Mouse (Mus musculus): ENCODE measurements around the gene Alox12e.
"Not testable (repeated sequence)": the region's sequence is repeated elsewhere in the genome, so short reads cannot be mapped to it uniquely, and the experiment has no call there.

Alox12e gene

DNA sequence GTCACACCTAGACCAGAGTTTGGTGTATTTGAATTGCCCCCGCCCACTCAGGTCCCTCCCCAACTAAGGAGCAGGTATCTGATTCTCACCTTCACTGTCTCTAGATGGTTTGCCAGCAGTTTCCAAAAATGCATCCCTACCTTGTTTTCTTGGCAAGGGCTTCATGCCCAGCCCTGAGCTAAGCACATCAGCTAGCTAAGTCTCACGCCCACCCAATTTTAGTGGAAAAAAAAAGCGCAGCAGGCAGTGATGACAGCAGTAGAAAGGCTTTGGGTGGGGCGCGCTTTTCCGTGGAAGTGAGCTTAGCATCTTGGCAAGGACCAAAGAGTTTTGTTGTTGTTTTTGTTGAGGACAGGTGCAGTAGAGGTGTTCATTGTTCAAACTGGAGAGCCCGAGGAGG lies at the start of gene Alox12e:
TSS of gene Alox12e (minus strand) at position 101 of the 400 bp plus-strand sequence.
- no peak for DNase-seq

DNA sequence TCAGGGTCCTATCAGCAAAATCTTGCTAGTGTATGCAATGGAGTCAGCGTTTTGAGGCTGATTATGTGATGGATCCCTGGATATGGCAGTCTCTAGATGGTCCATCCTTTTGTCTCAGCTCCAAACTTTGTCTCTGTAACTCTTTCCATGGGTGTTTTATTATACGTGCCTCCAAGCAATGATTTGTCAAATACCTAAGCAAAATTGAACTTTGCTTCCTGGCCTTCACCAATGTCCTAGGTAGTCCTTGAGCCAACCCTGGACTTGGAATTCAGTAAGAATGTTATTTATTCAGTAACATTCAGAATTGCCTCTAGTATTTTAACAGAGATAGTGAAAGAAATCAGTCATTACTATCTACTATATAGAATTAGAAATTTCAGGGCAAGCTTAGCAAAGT lies 46.2 kb upstream of the Alox12e start:
- not testable (repeated sequence) for DNase-seq

DNA sequence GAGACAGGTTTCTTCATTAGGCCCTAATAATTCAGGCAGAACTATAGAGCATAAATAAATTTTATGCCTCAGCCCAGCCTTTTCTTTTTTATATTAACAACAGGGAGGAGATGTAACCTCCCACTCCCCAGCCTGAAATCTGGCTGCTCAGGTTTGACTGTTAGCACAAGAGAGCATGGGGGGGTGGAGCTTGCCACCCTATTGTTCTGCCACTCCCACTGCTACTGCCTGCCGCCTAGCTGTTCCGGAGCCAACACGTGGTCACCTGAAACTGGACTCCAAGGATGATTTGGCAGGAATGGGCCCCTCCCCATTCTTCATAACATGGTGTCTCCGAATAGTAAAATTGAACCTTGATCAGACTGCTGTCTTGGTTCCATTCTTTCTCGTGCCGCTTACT lies 45.3 kb upstream of the Alox12e start:
- DNase-seq: not testable (repeated sequence)

DNA sequence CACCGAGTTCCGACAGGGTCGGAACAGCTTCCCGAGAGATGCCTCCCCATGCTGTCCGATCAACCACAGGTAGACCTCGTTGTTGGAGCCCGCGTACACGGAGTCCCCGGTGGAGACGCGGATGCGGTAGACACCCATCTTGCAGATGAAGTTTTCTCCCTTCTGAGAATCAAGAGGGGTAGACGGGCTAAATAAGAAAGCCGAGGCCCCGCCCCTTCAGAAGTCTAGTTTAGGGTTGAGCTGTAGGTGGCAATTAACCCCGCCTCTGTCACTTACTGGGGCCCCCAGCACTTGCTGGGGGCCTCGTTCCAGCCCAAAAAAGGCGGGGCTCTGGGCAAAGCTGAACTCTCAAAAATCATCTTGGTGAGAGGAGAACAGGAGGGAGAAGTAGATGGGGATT lies 29.4 kb upstream of the Alox12e start, which contains the start of gene Alox15:
TSS of gene Alox15 (minus strand) at position 164 of the 400 bp plus-strand sequence.
- DNase-seq: no peak

DNA sequence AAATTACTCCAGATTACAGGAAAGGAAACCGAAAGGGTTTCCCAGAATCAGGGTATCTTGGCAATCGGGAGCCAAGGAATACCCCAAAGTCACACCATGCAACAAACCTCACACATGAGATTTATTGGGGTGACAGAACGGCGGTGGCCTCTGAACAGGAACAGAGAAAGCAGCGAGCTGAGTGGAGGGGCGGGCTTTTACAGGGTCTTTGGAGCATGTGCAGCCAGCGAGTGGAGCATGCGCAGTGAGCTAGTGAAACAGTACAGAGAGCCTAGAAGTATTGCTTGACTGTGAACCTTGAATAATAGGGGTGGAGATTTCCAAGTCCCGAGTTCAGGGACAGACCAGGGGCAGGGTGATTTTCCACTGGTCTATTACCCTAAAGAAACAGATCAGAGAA lies 26.2 kb upstream of the Alox12e start:
- no peak for DNase-seq

DNA sequence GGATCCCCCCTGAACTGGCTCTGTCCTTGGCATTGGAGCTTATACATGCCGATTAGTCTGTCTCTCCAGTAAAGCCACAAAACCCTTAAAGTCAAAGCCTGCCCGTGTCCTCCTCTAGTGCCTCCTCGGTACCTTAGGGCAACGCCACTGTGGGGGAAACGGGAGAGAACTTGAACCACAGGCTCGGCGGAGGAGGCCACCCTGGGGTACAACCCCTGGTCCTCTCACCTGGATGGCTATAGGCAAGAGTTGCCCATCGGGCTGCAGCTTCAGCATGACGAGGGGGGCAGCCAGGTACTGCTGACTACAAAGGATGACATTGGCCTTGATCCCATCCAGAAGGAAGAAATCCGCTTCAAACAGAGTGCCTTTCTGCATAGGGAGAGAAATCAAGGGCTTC lies 25.4 kb upstream of the Alox12e start:
- no peak for DNase-seq

DNA sequence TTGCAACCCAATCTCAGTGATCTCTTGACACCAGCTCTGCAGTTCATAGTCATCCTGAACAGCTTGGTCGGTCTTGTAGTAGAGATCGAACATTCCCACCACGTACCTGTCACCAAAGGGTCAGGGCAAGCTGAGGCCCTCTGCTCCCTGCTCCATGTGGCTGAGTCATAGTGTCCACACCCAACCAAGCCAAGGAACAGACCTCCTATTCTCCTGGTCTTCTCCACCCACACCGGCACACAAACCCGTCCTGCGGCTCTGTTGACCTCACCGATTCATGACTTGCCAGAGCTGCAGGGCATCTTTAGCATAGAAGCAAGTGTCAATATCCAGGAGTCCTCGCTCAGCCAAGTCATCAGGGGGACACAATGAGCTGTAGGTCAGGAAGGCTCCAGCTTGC lies 23.1 kb upstream of the Alox12e start:
- DNase-seq: no peak

DNA sequence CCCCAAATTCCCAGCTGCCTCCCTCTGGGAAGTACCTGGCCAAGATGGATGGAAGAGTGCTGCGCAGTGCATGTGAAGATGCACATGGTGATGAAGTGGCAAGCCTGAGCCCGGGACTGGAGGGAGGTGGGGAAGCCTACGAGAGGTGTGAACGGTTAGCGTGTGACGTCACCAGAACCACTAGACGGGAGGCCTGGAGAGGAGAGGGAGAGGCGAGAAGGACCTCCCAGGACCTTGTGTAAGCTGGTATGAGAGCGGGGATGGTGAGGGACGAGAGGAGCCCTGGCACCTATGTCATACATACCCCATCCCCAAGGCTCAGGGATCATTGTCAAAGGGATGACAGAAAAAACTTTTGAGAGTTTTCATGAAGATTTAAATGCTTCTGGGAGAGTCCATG lies 22.6 kb upstream of the Alox12e start:
- no peak for DNase-seq

DNA sequence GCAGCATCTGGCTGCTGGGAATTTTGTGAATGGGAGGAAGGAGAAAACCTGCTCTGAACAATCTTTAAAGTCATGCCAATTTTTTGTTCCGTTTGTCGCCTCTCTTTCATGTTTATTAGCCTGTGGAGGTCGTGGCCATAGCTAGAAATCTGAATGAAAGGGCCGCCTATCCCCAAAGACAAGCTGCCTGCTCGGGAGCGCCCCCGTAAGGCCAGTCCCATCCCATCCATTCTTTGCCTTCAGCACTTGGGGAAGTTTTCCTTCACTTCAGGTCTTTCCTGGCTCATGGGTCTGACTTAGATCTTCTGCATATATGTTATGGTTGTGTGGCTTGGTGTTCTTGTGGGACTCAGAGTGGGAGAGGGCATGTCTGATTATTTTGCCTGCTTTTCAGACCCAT lies 17.1 kb upstream of the Alox12e start:
- DNase-seq: no peak

DNA sequence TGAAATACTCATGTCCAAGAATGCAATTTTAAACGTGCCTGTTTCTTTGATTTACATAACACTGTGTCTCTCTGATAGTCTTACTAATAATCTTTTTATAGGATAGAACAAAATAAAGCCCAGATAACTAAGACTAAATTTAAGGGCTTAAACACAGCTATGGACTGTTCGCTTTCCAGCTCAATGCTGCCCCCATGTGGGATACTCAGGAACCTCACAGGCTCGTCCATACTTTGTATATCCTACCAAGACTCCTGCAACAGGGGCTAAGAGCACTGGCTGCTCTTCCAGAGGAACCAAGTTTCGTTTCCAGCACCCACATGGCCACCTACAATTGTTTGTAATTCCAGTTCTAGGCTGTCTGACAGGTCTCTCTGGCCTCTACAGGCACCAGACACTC lies 12.0 kb upstream of the Alox12e start:
- no peak for DNase-seq

DNA sequence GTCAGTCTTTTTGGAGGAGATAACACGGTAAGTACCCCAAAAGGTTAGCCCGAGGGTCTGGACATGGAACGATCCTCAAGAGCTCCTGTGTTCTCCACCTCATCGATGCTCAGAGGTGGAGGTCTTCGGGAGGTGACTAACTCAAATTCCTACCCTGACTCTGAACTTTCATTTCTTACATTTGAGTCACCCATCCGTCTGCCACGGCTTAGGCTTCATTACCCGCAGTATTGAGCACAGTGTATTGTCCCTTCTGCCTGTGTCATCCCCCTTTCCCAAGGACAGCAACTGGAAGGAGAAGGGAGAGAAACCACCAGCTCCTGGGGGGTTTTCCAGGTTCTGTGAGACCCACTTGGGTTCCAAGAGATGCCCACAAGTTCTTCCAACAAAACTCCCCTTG lies 2.3 kb upstream of the Alox12e start:
- no peak for DNase-seq

DNA sequence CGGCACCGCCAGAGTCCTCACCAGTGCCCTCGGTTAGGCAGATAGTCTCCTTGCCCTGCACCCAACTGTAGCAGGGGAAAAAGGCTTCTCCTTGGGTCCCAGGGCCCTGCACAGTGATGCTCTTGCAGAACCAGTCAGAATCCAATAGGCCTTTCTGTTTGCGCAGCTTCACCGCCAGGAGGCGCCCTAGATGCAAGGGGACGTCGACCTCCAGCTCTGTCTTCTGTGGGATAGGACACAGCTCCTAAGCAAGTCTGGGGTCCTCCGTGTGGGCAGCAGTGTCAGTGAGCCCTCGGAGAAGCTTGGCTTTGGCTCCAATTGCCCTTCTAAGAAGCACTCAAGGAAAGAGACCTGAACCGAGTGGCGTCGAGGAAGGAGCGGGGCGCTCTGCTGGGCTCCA lies 764 bp downstream of the Alox12e start:
- no peak for DNase-seq

DNA sequence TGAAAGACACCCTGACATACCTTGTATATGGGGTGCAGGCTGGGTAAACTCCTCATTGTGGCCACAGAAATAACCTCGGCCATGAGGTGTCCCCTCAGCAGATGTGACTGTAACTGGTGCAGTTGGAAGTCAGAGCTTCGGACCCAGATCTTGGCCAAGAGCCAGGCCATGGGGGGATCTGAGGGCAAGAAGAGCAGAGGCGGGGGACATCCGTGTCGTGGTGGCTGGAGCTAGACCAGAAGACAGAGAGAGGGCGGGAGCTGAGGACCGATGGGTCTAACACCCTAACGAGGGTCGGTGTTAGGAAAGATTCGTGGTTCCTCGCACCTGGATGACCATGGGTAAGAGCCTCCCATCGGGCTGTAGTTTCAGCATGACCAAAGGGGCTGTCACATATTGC lies 2.8 kb downstream of the Alox12e start:
- DNase-seq: no peak

DNA sequence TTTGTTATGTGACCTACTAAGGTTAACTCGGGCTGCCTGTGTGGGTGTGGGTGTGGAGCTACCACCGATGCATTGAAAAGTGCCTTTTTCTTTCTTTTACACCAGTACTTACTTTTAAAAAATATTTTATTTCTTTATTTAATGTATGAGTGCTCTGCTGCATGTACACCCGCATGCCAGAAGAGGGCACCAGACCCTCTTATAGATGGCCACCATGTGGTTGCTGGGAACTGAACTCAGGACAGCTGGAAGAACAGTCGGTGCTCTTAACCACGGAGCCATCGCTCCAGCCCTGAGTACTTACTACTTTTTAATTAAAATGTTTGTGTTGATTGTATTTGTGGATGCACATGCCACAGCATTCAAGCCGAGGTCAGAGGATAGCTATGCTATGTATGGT lies 8.6 kb downstream of the Alox12e start:
- DNase-seq: no peak

DNA sequence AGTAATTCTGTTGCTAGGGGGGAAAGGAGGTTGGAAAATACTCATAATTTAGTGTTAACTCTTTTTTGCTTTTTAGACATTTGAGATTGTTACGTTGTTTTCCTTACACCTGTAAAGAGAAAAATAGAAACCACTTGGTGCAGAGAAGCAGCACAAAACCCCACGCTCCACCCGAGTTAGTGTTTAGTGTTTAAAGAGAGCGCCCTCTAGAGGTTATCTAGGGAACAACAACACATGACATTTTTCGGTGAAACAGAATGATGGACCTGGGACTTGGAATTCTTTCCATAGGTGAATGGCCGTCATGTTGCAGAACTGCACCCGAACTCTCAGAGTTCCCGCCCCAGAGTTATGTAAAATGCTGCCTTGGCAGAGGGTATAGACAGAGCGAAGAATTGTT lies 13.1 kb downstream of the Alox12e start:
- DNase-seq: peak; percentile 15

DNA sequence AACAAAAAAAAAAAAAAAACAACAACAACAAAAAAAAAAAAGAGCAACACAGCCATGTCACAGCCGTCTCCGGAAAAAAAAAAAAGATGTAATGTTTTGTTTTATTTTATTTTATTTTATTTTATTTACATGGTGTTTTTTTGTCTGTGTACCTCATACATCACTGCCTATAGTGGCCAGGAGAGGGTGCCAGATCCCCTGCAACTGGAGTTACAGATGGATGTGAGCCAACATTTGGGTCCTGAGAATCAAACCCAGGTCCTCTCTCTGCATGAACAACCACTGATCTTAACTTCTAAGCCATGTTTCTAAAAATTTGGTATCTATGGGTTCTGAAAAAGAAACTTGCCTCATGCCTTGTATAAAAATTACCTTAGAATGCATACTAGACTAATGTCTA lies 14.1 kb downstream of the Alox12e start:
- DNase-seq: no peak

DNA sequence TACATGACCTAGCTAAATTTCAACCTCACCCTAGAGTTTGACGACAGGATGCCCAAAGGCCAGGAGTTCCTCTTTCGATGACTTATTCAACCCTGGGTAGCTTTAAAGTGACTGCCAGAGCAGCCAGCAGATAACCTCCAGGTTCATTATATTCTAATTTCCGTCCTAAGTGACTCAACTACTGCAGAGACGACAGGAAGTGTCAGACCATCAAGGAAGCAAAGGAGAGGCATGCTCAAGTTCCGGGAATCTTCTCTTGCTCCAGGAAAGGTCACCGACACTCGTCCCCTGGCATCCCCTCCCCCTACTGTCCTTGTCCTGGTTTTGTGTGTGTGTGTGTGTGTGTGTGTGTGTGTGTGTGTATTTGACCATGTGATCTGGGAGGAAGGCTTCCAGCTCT lies 16.3 kb downstream of the Alox12e start:
- no peak for DNase-seq

DNA sequence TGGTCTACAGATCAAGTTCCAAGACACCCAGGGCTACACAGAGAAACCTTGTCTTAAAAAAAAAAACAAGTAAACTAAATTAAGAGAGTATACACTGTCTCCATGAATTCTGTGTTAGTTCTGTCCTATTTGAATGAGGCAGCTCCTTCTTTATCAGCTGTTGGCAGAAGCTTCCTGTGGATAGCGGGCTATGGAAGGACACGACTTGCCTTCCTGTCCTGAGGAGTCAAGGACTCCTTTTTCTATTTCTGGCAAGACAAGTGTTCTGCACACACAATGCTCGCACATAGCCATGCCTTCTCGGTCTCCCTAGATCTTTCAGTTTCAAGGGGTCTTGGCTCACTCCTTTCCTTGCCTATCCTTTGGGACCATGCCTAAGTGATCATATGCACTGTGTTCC lies 20.1 kb downstream of the Alox12e start:
- DNase-seq: no peak

DNA sequence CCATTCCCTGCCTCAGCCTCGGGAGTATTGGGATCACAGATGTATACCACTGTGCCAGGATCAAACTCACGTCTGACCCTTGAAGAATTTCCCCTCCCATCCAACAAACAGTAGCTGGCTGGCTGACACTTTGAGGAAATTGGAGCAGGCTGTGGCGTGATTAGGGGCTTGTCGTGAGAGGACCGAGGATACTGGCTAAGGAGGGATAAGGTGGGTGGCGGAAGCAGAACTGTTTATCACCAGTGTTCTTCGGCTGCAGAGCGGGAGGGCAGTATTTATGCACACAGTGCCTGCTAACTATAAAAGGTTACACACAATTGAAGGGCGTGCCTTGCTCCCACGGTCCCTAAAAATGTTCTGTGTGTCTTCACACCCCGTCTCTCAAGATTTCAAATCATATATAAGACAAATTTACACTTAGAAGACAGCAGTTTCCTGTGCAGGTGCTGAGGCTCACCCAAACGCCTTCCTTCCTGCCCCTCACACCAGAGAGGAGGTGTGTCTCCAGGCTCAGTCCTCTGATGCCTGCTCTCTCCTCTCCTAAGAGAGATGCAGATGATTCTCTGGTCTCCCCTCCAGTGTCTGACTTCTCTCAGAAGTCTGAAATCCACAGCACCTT lies 24.5 kb downstream of the Alox12e start:
- DNase-seq: no peak

DNA sequence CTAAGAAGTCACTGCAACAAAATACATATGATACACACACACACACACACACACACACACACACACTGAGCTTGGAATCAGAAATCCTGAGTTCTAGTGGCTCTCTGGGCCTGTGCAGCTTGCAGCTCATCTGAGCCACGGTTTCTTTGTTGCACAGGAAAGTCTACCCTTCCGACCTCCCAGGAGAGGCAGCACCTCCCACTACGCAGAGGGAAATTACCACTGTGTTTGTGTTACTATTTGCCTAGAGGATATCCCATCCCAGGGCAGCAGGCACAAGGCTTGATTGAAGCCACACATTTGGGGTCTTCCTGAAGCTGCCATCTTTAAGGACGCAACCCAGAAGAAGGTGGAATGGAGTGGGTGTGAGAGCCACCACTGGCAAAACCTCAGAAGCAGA lies 25.0 kb downstream of the Alox12e start:
- DNase-seq: no peak

DNA sequence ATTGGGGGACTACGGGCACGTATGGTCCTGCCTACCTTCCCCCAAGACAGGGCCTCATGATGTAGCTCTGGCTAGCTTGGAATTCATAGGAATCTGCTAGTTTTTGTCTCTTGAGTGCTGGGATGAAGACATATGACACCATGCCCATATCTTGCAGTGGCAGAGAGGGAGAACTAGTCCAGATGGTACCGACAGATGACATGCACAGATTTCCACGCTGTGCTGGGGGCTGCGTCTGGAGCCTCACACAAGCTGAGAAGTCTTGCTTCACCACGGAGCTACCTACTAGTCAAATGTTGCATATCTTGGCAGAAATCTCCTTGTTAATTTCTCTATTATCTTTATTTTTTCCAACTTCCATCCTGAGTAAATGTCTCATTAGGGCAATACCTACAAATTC lies 28.5 kb downstream of the Alox12e start:
- DNase-seq: peak; percentile 7

DNA sequence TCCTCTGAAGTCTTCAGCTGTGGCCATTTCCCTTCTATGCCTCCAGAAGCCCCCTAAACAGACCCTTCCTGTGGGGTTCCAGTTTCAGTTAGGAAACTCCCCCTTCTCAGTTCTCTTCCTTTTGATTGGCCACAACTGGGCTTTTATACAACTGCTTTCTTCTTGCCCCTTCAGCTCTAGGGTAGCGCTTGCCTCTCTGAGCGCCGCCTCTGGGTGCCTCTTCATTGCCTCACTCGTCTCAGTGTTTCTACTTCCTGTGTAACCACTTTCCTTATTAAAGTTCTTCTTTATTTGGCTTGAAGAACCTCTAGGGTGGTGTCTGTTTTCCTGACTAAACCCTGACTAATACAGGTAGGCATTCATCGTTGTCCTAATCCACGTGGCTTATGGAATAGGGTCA lies 31.2 kb downstream of the Alox12e start:
- DNase-seq: no peak

DNA sequence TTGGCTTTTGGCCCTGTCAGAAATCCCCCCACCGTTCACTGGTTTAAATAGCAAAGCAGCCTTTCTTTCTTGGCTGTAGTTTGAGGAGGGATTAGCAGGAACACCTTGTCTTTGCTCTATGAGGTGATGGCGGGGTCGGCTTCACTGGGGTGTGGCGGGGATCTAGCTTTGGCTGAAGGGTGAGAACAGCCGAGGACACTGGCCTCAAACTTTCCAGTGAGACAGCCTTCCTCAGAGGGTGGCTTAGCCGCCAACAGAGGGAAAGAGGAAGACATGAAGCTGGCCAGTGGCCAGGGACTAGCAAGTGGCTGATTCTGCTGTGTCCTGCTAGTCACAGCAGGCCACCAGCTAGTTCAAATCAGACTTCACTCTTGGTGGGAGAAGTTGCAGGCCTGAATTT lies 33.2 kb downstream of the Alox12e start:
- no peak for DNase-seq

DNA sequence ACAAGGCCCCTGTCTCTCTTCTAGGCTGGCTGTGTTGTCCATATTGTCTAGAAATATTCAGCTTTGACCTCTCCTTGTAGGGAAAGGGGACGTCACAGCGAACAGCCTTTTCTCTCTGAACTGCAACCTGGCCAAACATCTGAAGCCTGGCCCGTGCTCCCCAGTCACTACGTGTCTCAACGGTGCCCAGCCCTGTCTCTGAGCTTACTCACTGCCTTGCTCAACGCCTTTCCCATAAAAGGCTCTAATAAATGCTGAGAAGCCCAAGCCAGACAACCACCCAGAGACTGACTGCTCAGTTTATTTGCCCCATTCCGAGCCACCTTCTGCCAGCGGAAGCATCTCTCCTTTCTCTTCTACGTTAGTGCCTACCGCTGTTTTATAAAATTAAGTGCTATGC lies 34.3 kb downstream of the Alox12e start:
- DNase-seq: no peak

DNA sequence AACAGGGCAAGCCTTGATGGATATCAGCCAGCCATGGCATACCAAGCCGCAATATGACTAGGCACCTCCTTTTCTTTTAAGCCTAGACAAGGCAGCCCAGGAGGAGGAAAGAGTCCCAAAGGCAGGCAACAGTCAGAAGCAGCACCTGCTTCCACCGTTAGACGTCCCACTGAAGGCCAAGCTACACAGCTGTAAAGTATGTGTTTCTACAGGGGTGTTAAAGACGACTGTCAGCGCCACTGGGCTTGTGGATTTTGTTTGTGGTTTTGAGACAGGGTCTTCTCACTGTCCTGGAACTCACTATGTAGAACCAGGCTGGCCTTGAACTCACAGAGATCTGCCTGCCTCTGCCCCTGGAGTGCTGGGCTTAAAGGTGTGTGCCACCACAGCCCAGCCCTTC lies 36.7 kb downstream of the Alox12e start:
- DNase-seq: no peak

DNA sequence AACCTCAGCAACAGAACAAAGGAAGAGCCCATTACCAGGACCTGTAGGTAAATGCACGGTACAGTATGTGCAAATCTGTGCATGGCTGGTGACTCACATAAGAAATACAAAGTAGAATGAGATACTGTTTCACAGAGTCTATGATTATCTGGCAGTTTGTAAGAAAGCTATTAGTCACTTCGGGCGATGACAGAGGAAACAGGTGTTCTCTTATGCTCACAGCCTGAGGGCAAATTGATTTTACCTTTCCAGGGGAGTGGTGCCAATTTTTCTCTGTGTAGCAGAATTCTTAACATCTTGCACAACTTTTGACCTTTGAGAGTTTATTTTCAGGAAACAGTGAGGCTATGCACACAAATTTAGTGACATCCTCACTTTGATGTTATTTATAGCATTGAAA lies 37.7 kb downstream of the Alox12e start:
- no peak for DNase-seq
